Mouse (Mus musculus) embryonic stem cell, embryonic (primary cell): ENCODE data around the gene Gm9513.

Source experiments
- CTCF ChIA-PET, 4 experiments: fragments of 300-600 bp in 2 of 4; fragments of 350-600 bp in 2 of 4; sonication (Branson Sonifier 250); formaldehyde crosslinking; loops; one replicate each; lab custom pipeline; 2022; ENCODE audit warnings: inconsistent platforms in 2 of 4; lab: Charles Lee
- POLR2A ChIA-PET, 4 experiments: fragments of 300-600 bp in 2 of 4; fragments of 350-600 bp in 2 of 4; sonication (Branson Sonifier 250); formaldehyde crosslinking; loops; one replicate each; lab custom pipeline; 2022; ENCODE audit warnings: antibody characterized with exemption in 4 of 4, inconsistent platforms in 1 of 4; lab: Charles Lee

The Gm9513 gene

DNA sequence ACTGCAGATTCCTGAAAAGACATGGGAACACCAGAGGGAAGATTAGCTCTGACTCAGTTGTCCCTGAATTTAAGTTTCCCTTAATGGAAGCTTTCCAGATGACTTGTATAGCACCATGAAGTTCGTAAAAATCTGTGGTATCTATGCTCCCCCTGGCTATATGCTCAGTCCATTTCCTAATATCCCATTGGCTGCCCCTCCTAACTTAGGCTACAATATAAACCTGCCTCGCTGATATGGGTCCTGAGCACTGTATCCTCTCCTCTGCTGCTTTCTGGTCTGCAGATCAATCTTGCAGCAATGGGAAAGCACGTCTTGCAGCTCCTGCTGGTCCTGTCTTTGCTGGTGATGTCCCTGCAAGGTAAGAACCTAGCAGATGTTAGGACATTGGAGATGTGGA, at the start of gene Gm9513:
Gene Gm9513, plus strand, starts transcription at position 301 of the 400 bp plus-strand sequence.
- POLR2A ChIA-PET, result no interaction called here
- CTCF ChIA-PET, result no interaction called here

- CTCF ChIA-PET, result no interaction called here
- POLR2A ChIA-PET, result no interaction called here
Measured at GRCm38 (mm10) chr9:36431584-36431983, 43.9 kb upstream of the Gm9513 start, which contains the start of gene Gm7257. Gene Gm7257 (plus strand): TSS chr9:36431884.

DNA sequence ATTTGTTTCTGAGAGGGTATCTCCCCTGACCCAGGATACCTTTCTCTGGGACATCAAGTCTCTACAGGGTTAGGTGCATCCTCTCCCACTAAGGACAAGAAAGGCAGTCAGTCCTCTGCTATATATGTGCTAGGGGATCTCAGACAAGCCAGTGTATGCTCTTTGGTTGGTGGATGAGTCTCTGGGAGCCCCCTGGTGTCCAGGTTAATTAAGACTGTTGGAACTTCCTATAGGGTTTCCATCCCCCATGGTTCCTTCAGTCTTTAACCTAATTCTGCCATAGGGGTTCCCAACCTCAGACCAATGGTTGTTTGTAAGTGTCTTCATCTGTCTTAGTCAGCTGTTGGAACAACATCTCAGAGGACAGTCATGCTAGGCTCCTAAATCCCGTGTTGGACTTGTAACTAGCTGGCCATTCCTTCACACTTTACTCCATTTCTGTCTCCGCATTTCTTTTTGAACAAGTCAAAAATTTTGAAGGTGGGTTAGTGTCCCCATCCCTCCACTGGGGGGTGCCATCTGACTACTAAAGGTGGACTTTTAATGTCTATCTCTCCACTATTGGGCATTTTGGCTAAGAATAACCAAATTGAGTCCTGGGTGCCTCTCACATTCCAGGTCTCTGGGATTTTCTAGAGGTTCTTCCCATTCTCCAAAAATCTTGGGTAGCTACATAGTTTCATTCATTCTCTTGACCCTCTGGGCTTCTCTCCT, 40.2 kb upstream of the Gm9513 start:
- ChIA-PET CTCF (interaction anchor here in 1 of 4 experiments (0.6 kb wide), 1 partner anchor 251 kb away, joined by 5 read pairs; no protein-coding TSS in a partner anchor), POLR2A (no interaction called here)

- POLR2A ChIA-PET, result no interaction called here
- CTCF ChIA-PET, result no interaction called here
Measured at GRCm38 (mm10) chr9:36494501-36495220, 19.2 kb downstream of the Gm9513 start.

DNA sequence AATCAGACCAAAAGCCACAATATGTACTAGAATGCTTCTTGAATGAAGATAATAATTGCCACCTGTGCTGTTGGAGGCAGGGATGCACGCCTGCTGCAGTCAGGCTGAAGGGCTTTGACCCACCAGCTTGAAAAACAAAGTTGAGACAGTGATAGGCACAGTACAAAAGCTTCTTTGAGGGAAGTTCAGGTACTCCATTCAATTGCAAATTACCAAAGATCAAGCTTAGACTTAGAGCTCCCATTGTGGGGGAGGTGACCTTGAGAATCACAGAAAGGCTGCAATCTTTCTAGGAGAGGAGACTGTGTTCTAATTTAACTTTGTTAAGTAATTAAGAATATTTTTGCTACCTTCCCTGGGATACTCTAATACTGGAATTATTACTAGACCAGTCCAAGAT, 20.4 kb downstream of the Gm9513 start:
- POLR2A ChIA-PET, result interaction anchor here in 1 of 4 experiments (0.9 kb wide), 1 partner anchor 230 kb away, joined by 3 read pairs; no protein-coding TSS in a partner anchor
- CTCF ChIA-PET, result no interaction called here

GRCm38 (mm10) chr9:36504211-36504610, 28.8 kb downstream of the Gm9513 start:
- POLR2A ChIA-PET, result interaction anchor here in 1 of 4 experiments (0.7 kb wide), 1 partner anchor 608 kb away, joined by 4 read pairs; no protein-coding TSS in a partner anchor
- CTCF ChIA-PET, result interaction anchor here in 1 of 4 experiments (0.7 kb wide), 1 partner anchor 720 kb away, joined by 8 read pairs; no protein-coding TSS in a partner anchor
